Mouse (Mus musculus) liver, embryonic 16.5 days (tissue): ENCODE results near the gene Gm10392. TPM values are rescaled to one million over a fixed set of nuclear protein-coding genes. Genes with fewer than 3 reads are reported as not detected.

ENCODE experiments used
- ATAC-seq: fragments of 200-750 bp; cut with Nextera tagmentation; 2 replicates; pipeline ENCODE4 v1.8.0; 2017; ENCODE audit warnings: low read depth, mild to moderate bottlenecking, moderate number of reproducible peaks, moderate library complexity
- H3K27ac ChIP-seq: fragments of 300-500 bp; sonication (generic); 2 replicates; pipeline ENCODE4 v1.5.1; 2014; ENCODE audit warnings: mild to moderate bottlenecking, low read length
- H3K27me3 ChIP-seq: fragments of 300-500 bp; sonication (generic); 2 replicates; pipeline ENCODE4 v1.6.1; 2014; ENCODE audit warnings: low read depth, low read length, mixed read lengths; ENCODE audit not compliant: control insufficient read depth, insufficient read depth
- H3K36me3 ChIP-seq: fragments of 300-500 bp; sonication (generic); 2 replicates; pipeline ENCODE4 v1.6.1; 2014; ENCODE audit warnings: mild to moderate bottlenecking; ENCODE audit not compliant: control insufficient read depth, insufficient read depth
- H3K4me1 ChIP-seq: fragments of 300-500 bp; sonication (generic); 2 replicates; pipeline ENCODE4 v1.6.1; 2014; ENCODE audit warnings: low read depth, low read length, mixed read lengths; ENCODE audit not compliant: control insufficient read depth
- H3K4me2 ChIP-seq: fragments of 300-500 bp; sonication (generic); 2 replicates; pipeline ENCODE4 v1.6.1; 2014; ENCODE audit warnings: low read depth, low read length, mixed read lengths
- H3K4me3 ChIP-seq: fragments of 300-500 bp; sonication (generic); 2 replicates; pipeline ENCODE4 v1.5.1; 2014; ENCODE audit warnings: low read depth, mild to moderate bottlenecking, low read length
- H3K9ac ChIP-seq: fragments of 300-500 bp; sonication (generic); 2 replicates; pipeline ENCODE4 v1.6.1; 2014; ENCODE audit warnings: low read depth, low read length
- H3K9me3 ChIP-seq: fragments of 300-500 bp; sonication (generic); replicated peaks from 2 replicates; pipeline ENCODE4 v1.6.1; 2016; ENCODE audit warnings: low read length; ENCODE audit not compliant: control insufficient read depth
- WGBS: fragments of 180-500 bp; shearing (Covaris S2); extraction: QIAGEN DNeasy Blood & Tissue Kit; methylation state at CpG from one replicate; pipeline ENCODE4 v1.1.7; 2014; ENCODE audit not compliant: insufficient replicate concordance; 5-methylcytosine and 5-hydroxymethylcytosine counted together
- polyA plus RNA-seq: library from polyadenylated mRNA; unstranded; fragments of >200 nt; fragmentation: Nextera tagmentation; extraction: Ambion mirVana; gene quantifications from 2 replicates; pipeline ENCODE4 v1.2.1, GENCODE M21; 2015

The Gm10392 gene
- polyA plus RNA-seq, 1 experiment from 2014 or later: 0.17 TPM

GRCm38 (mm10) chr11:77476216-77476615, 42.8 kb downstream of the Gm10392 start:
- no peaks in the 10 kb centered on the region for H3K9me3 ChIP-seq
- no peaks in the 10 kb centered on the region for H3K4me1 ChIP-seq
- no peak for ATAC-seq
- H3K9ac ChIP-seq: no peak overlapping the region
- H3K4me2 ChIP-seq: no peak overlapping the region
- 78% methylated on average over 14 of the region's 14 CpGs for WGBS
- H3K27ac ChIP-seq: no peak overlapping the region
- no peak overlapping the region for H3K4me3 ChIP-seq
- H3K27me3 ChIP-seq: no peaks in the 10 kb centered on the region
- H3K36me3 ChIP-seq: no peaks in the 10 kb centered on the region

GRCm38 (mm10) chr11:77472775-77473174, 46.2 kb downstream of the Gm10392 start:
- Histone ChIP-seq H3K9ac (no peak overlapping the region), H3K36me3 (no peaks in the 10 kb centered on the region), H3K27me3 (peaks cover under 1% of the 10 kb centered on the region; the same call in 1 of the 2 replicates), H3K4me3 (no peak overlapping the region), H3K4me1 (peaks cover under 1% of the 10 kb centered on the region; the same call in 1 of the 2 replicates), H3K27ac (no peak overlapping the region), H3K4me2 (no peak overlapping the region), H3K9me3 (no peaks in the 10 kb centered on the region)
- 77% methylated on average over 16 of the region's 16 CpGs for WGBS
- no peak for ATAC-seq

GRCm38 (mm10) chr11:77471407-77471806, 47.6 kb downstream of the Gm10392 start:
- H3K4me1 ChIP-seq: peaks cover 7% of the 10 kb centered on the region; the same call in 1 of the 2 replicates
- 85% methylated on average over 27 of the region's 29 CpGs for WGBS
- no peak overlapping the region for H3K4me3 ChIP-seq
- no peak for ATAC-seq
- H3K9ac ChIP-seq: no peak overlapping the region
- H3K27me3 ChIP-seq: peaks cover 14% of the 10 kb centered on the region
- H3K36me3 ChIP-seq: no peaks in the 10 kb centered on the region
- H3K9me3 ChIP-seq: no peaks in the 10 kb centered on the region
- no peak overlapping the region for H3K4me2 ChIP-seq
- H3K27ac ChIP-seq: no peak overlapping the region

DNA sequence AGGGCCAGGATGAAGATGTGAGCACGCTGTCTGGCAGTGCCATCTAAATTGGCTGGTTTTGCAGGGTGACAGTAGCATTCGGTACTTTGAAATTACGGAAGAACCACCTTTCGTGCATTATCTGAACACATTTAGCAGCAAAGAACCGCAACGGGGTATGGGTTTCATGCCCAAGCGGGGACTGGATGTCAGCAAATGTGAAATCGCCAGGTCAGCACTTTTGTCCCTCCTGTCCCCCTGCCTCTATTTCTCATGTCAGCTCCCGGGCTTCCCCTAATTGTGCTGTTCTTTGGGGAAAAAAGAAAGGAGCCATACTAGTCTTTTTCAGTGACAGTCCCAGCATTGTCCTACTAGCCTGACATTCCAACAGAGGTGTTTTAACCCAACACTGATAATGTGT, 50.6 kb downstream of the Gm10392 start:
- no peak overlapping the region for H3K9ac ChIP-seq
- H3K36me3 ChIP-seq: no peaks in the 10 kb centered on the region
- H3K27me3 ChIP-seq: peaks cover 34% of the 10 kb centered on the region
- H3K9me3 ChIP-seq: no peaks in the 10 kb centered on the region
- peaks cover 7% of the 10 kb centered on the region; the same call in 1 of the 2 replicates for H3K4me1 ChIP-seq
- H3K4me2 ChIP-seq: no peak overlapping the region
- no peak overlapping the region for H3K4me3 ChIP-seq
- 76% methylated on average over 9 of the region's 9 CpGs for WGBS
- no peak overlapping the region for H3K27ac ChIP-seq
- no peak for ATAC-seq

- Histone ChIP-seq H3K27ac (no peak overlapping the region), H3K27me3 (peaks cover 41% of the 10 kb centered on the region), H3K4me2 (peak overlapping the region; percentile 35), H3K4me3 (0 out of 2 replicates have a peak overlapping the region, but pooled peaks have one; percentile 5), H3K9me3 (no peaks in the 10 kb centered on the region), H3K36me3 (no peaks in the 10 kb centered on the region), H3K4me1 (peaks cover 7% of the 10 kb centered on the region; the same call in 1 of the 2 replicates), H3K9ac (no peak overlapping the region)
- WGBS: 10% methylated on average over 20 of the region's 20 CpGs
- ATAC-seq: no peak
Measured at GRCm38 (mm10) chr11:77467784-77468183, 51.2 kb downstream of the Gm10392 start.

GRCm38 (mm10) chr11:77467157-77467556, 51.8 kb downstream of the Gm10392 start:
- peak; percentile 61 for ATAC-seq
- H3K4me3 ChIP-seq: no peak overlapping the region
- WGBS: 3% methylated on average over 25 of the region's 25 CpGs

More at GRCm38 (mm10) chr11:77467157-77467556, 51.8 kb downstream of the Gm10392 start:
- Histone ChIP-seq H3K4me2 (peak overlapping the region; percentile 35), H3K4me1 (peaks cover 12% of the 10 kb centered on the region), H3K9ac (no peak overlapping the region), H3K36me3 (no peaks in the 10 kb centered on the region), H3K27me3 (peaks cover 47% of the 10 kb centered on the region), H3K9me3 (no peaks in the 10 kb centered on the region), H3K27ac (no peak overlapping the region)

Other genes with a start within 250 kb of the Gm10392 start
- gene Coro6, start 56.8 kb downstream of the Gm10392 start, polyA plus RNA-seq: 0.16 and 0.45 TPM in 2 replicates
- gene Ankrd13b, start 29.5 kb downstream of the Gm10392 start, polyA plus RNA-seq: 0.37 and 0.41 TPM in 2 replicates
- 1.3 and 1.5 TPM in 2 replicates for gene Git1, start 25.6 kb downstream of the Gm10392 start, polyA plus RNA-seq
- 3.9 and 5.1 TPM in 2 replicates for gene Abhd15, start 4.1 kb downstream of the Gm10392 start, polyA plus RNA-seq
- gene Trp53i13, start 3.2 kb downstream of the Gm10392 start, polyA plus RNA-seq: 3.4 and 3.7 TPM in 2 replicates
- 3.6 TPM in 2 replicates for gene Taok1, start 88.6 kb upstream of the Gm10392 start, polyA plus RNA-seq
- gene Nufip2, start 167.0 kb upstream of the Gm10392 start, polyA plus RNA-seq: 1.4 TPM in 2 replicates
- gene Cryba1, start 206.1 kb upstream of the Gm10392 start, polyA plus RNA-seq: not detected in 2 replicates
- gene Myo18a, start 244.0 kb upstream of the Gm10392 start, polyA plus RNA-seq: 15.4 and 16.0 TPM in 2 replicates